7 mouse cellular contexts compared by ENCODE assay signal in genomic region chr4:141559131-141559897, GRCm38 (mm10). TPM values are rescaled to one million over a fixed set of nuclear protein-coding genes. Genes with fewer than 3 reads are reported as not detected.
A peak's percentile ranks its signal among the peaks of the same experiment; 100 is the strongest.
DNase-seq lines count a peak whose midpoint lies in the region; ATAC-seq lines count a peak whose summit lies in the region.

No protein-coding gene starts in this region.

- peaks cover 16% of the 10 kb centered on the region; the same call in 1 of the 2 replicates for H3K4me1 ChIP-seq in intestine, embryonic 15.5 days (replicated peaks)

- H3K36me3 ChIP-seq in intestine, embryonic 15.5 days: no peaks in the 10 kb centered on the region

- 1% methylated on average over 30 of the region's 30 CpGs for WGBS in intestine, embryonic 15.5 days

- H3K4me3 ChIP-seq in intestine, embryonic 15.5 days (replicated peaks): peak overlapping the region; percentile 32

- no peaks in the 10 kb centered on the region for H3K9me3 ChIP-seq in intestine, embryonic 15.5 days

- peak overlapping the region; percentile 43 for H3K9ac ChIP-seq in intestine, embryonic 15.5 days

- H3K4me2 ChIP-seq in intestine, embryonic 15.5 days (replicated peaks): peak overlapping the region; percentile 72

- peak; percentile 85 for ATAC-seq in intestine, embryonic 15.5 days
- peak; percentile 76 for ATAC-seq in megakaryocyte-erythroid progenitor cell, adult 5-6 weeks (replicated peaks; ENCODE audit: low FRiP score, low TSS enrichment, poor library complexity, severe bottlenecking)

- peak overlapping the region; percentile 86 for H3K27ac ChIP-seq in intestine, embryonic 15.5 days

- peak; percentile 77 for DNase-seq in adrenal gland, adult 8-10 months
- peak; percentile 68 for DNase-seq in embryo, embryonic 9.5 days (ENCODE audit: extremely low spot score)
- peak; percentile 80 for DNase-seq in gastrocnemius, postnatal 25 days
- peak; percentile 71 to 81 for DNase-seq in left cerebral cortex, postnatal 25 days (ENCODE audit: low spot score in 2 of 2)
- peak; percentile 43 to 54 for DNase-seq in right cerebral cortex, postnatal 36 days (ENCODE audit: low spot score in 2 of 2)

- H3K27me3 ChIP-seq in intestine, embryonic 15.5 days (replicated peaks): no peaks in the 10 kb centered on the region

- intact Hi-C loops in left cerebral cortex, postnatal 25 days (cut with DNase I): loop anchor here (1.0 kb wide), 1 partner anchor 13 kb away; no protein-coding TSS in a partner anchor

RNA-seq across cellular contexts. Expression of gene Spen, which starts 20.9 kb away (rescaled TPM):
- 10 to 100 TPM; 53.0 to 94.3 (median 63.4) TPM for total RNA-seq in adrenal gland, adult 8-10 months (2022)
- 10 to 100 TPM; 18.6 to 19.9 TPM for total RNA-seq in gastrocnemius, postnatal 25 days (2021)
- polyA plus RNA-seq in intestine, embryonic 15.5 days (2015; fragmentation: Nextera tagmentation; extraction: Ambion mirVana): 7.4 and 10.5 TPM in 2 replicates
- total RNA-seq in left cerebral cortex, postnatal 25 days (2021): 10 to 100 TPM; 54.6 to 60.6 TPM
- total RNA-seq in megakaryocyte-erythroid progenitor cell, adult 5-6 weeks (2014; fragmentation: Nextera tagmentation): 64.2 and 81.5 TPM in 2 replicates
- total RNA-seq in megakaryocyte-erythroid progenitor cell, adult 5-6 weeks (2017): 21.1 and 40.5 TPM in 2 replicates

RNA-seq across cellular contexts. Expression of gene Fblim1, which starts 46.6 kb away (rescaled TPM):
- total RNA-seq in adrenal gland, adult 8-10 months (2022): 10 to 100 TPM; 10.2 to 21.0 (median 17.6) TPM
- total RNA-seq in gastrocnemius, postnatal 25 days (2021): 1 to 10 TPM; 1.5 to 4.7 TPM
- polyA plus RNA-seq in intestine, embryonic 15.5 days (2015; fragmentation: Nextera tagmentation; extraction: Ambion mirVana): 63.9 and 68.9 TPM in 2 replicates
- 1 to 10 TPM in 1 of 2 experiments, under 1 TPM in 1; 0.96 to 1.6 TPM for total RNA-seq in left cerebral cortex, postnatal 25 days (2021)
- not detected in 2 replicates for total RNA-seq in megakaryocyte-erythroid progenitor cell, adult 5-6 weeks (2014; fragmentation: Nextera tagmentation)
- not detected in 2 replicates for total RNA-seq in megakaryocyte-erythroid progenitor cell, adult 5-6 weeks (2017)

RNA-seq across cellular contexts. Expression of gene Tmem82, which starts 59.1 kb away (rescaled TPM):
- 1 to 10 TPM; 1.1 to 2.7 (median 2.1) TPM for total RNA-seq in adrenal gland, adult 8-10 months (2022)
- 1 to 10 TPM; 1.2 to 2.3 TPM for total RNA-seq in gastrocnemius, postnatal 25 days (2021)
- polyA plus RNA-seq in intestine, embryonic 15.5 days (2015; fragmentation: Nextera tagmentation; extraction: Ambion mirVana): 18.5 and 21.0 TPM in 2 replicates
- under 1 TPM; 0.85 TPM for total RNA-seq in left cerebral cortex, postnatal 25 days (2021)
- total RNA-seq in megakaryocyte-erythroid progenitor cell, adult 5-6 weeks (2014; fragmentation: Nextera tagmentation): 0.37 TPM in 1 of 2 replicates, not detected in the other
- 0.52 and 0.57 TPM in 2 replicates for total RNA-seq in megakaryocyte-erythroid progenitor cell, adult 5-6 weeks (2017)

Comparison
In these comparisons a context has a peak if more than half of its experiments do, and no peak if none do; other contexts are left out.
1. Peak in every context shown above with its lines: DNase-seq, ATAC-seq, H3K4me3 ChIP-seq and H3K27ac ChIP-seq.